Mouse (Mus musculus) heart, embryonic 14.5 days (tissue): ENCODE results near the gene Ankrd55. TPM values are rescaled to one million over a fixed set of nuclear protein-coding genes. Genes with fewer than 3 reads are reported as not detected.
A peak's percentile ranks its signal among the peaks of the same experiment; 100 is the strongest.
"Not testable (repeated sequence)": the region's sequence is repeated elsewhere in the genome, so short reads cannot be mapped to it uniquely, and the experiment has no call there.

ENCODE experiments used
- ATAC-seq: fragments of 200-750 bp; cut with Nextera tagmentation; 2 replicates; pipeline ENCODE4 v1.8.0; 2017; ENCODE audit warnings: low read depth, moderate TSS enrichment; ENCODE audit not compliant: insufficient number of reproducible peaks, insufficient read depth, low FRiP score
- H3K27ac ChIP-seq, 2 experiments: fragments of 200-500 bp in 1 of 2; fragments of 300-500 bp in 1 of 2; sonication (generic) in 1 of 2; replicated peaks in 1 of 2; 2 replicates each; pipeline ENCODE4 v1.5.1; 2012 to 2014; ENCODE audit warnings: low read depth in 2 of 2, low read length in 2 of 2, control low read depth in 1 of 2, mild to moderate bottlenecking in 1 of 2, mixed read lengths in 1 of 2; ENCODE audit not compliant: control insufficient read depth in 1 of 2, insufficient read depth in 1 of 2
- H3K27me3 ChIP-seq: fragments of 300-500 bp; sonication (generic); 2 replicates; pipeline ENCODE4 v1.6.1; 2014; ENCODE audit warnings: mild to moderate bottlenecking, low read length, control low read depth; ENCODE audit not compliant: control insufficient read depth, insufficient read depth
- H3K36me3 ChIP-seq: fragments of 300-500 bp; sonication (generic); 2 replicates; pipeline ENCODE4 v1.6.1; 2014; ENCODE audit warnings: mild to moderate bottlenecking, control low read depth, low read length, mixed read lengths; ENCODE audit not compliant: control insufficient read depth, insufficient read depth
- H3K4me1 ChIP-seq, 2 experiments: fragments of 200-500 bp in 1 of 2; fragments of 300-500 bp in 1 of 2; sonication (generic) in 1 of 2; 2 replicates each; pipeline ENCODE4 v1.6.1; 2012 to 2014; ENCODE audit warnings: low read length in 2 of 2, control low read depth in 1 of 2, mixed read lengths in 1 of 2; ENCODE audit not compliant: control insufficient read depth in 2 of 2, insufficient read depth in 2 of 2
- H3K4me2 ChIP-seq: fragments of 300-500 bp; sonication (generic); 2 replicates; pipeline ENCODE4 v1.6.1; 2014; ENCODE audit warnings: mild to moderate bottlenecking, low read length
- H3K4me3 ChIP-seq, 2 experiments: fragments of 200-500 bp in 1 of 2; fragments of 300-500 bp in 1 of 2; sonication (generic) in 1 of 2; 2 replicates each; pipeline ENCODE4 v1.5.1; 2012 to 2014; ENCODE audit warnings: low read length in 2 of 2, mild to moderate bottlenecking in 2 of 2, control low read depth in 1 of 2, low read depth in 1 of 2, moderate library complexity in 1 of 2; ENCODE audit not compliant: control insufficient read depth in 1 of 2, insufficient read depth in 1 of 2
- H3K9ac ChIP-seq: fragments of 300-500 bp; sonication (generic); 2 replicates; pipeline ENCODE4 v1.6.1; 2014; ENCODE audit warnings: mild to moderate bottlenecking, low read length
- H3K9me3 ChIP-seq: fragments of 300-500 bp; sonication (generic); 2 replicates; pipeline ENCODE4 v1.6.1; 2016; ENCODE audit warnings: low read length, control low read depth; ENCODE audit not compliant: control insufficient read depth
- WGBS: fragments of 180-500 bp; shearing (Covaris S2); extraction: QIAGEN DNeasy Blood & Tissue Kit; methylation state at CpG from one replicate; pipeline ENCODE4 v1.1.7; 2014; 5-methylcytosine and 5-hydroxymethylcytosine counted together
- polyA plus RNA-seq: library from polyadenylated mRNA; unstranded; fragments of >200 nt; fragmentation: Nextera tagmentation; extraction: Ambion mirVana; gene quantifications from 2 replicates; pipeline ENCODE4 v1.2.1, GENCODE M21; 2014

The Ankrd55 gene
- polyA plus RNA-seq, 1 experiment from 2014 or later = 0.08 TPM

- Histone ChIP-seq H3K27ac (no peak overlapping the region), H3K36me3 (no peaks in the 10 kb centered on the region), H3K4me2 (no peak overlapping the region), H3K4me3 (no peak overlapping the region), H3K9ac (no peak overlapping the region), H3K9me3 (no peaks in the 10 kb centered on the region), H3K4me1 (peaks cover 7 to 26% of the 10 kb centered on the region in 2 experiments), H3K27me3 (no peaks in the 10 kb centered on the region)
- WGBS = 72% methylated on average over 2 of the region's 2 CpGs
- no peak for ATAC-seq
These were observed 129.7 kb downstream of the Ankrd55 start for GRCm38 (mm10) chr13:112417861-112418423.

DNA sequence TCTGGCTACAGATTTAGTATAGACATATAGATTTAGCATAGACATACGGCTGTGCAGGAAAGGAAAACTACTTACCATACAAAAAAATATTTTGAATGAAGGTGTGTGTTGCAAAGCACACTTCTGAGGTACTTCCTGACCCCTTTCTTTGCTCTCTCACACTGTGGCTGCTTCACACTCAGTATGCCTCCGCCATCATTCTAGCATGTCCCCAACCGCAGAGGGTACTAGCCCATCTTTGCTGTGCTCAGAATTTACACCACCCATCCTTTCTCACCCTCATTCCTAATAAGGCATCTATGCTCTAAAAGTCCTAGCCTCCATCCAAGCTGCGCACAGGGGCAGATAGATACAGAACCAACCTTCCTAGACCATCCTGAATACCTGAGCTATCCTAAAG lies 130.3 kb downstream of the Ankrd55 start:
- peaks cover 7 to 26% of the 10 kb centered on the region in 2 experiments for H3K4me1 ChIP-seq
- H3K36me3 ChIP-seq = no peaks in the 10 kb centered on the region
- H3K4me3 ChIP-seq = no peak overlapping the region
- H3K27me3 ChIP-seq = no peaks in the 10 kb centered on the region
- H3K9me3 ChIP-seq = no peaks in the 10 kb centered on the region
- no peak overlapping the region for H3K4me2 ChIP-seq
- no peak overlapping the region for H3K9ac ChIP-seq
- WGBS = 91% methylated on average over 4 of the region's 4 CpGs
- ATAC-seq = no peak
- no peak overlapping the region for H3K27ac ChIP-seq

DNA sequence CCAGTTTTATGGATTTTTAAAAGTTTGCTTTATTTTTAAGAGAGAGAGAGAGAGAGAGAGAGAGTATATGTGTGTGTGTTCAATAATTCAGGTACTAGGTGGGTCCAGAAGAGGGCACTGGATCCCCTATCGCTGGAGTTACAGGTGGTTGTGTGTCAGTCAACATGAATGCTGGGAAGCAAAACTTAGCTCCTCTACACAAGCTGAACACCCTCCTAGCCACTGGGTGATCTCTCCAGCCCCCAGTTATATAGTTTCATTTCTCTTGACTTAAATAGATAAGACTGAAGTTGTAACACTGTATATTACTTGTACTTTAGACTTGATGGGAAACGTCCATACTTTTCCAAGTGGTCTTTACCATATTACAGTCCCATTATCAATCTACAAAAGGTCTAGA lies 136.0 kb downstream of the Ankrd55 start:
- Histone ChIP-seq H3K36me3 (no peaks in the 10 kb centered on the region), H3K27me3 (no peaks in the 10 kb centered on the region), H3K4me3 (no peak overlapping the region), H3K9ac (no peak overlapping the region), H3K4me1 (peaks cover 30 to 33% of the 10 kb centered on the region in 2 experiments), H3K9me3 (no peaks in the 10 kb centered on the region), H3K4me2 (peak overlapping the region; percentile 54), H3K27ac (peak overlapping the region; percentile 92 to 96)
- WGBS = 63% methylated on average over 2 of the region's 2 CpGs
- ATAC-seq = no peak

- peaks cover 30 to 33% of the 10 kb centered on the region in 2 experiments for H3K4me1 ChIP-seq
- H3K4me2 ChIP-seq = peak overlapping the region; percentile 54
- peak overlapping the region; percentile 92 to 96 for H3K27ac ChIP-seq
- no peaks in the 10 kb centered on the region for H3K27me3 ChIP-seq
- no peak for ATAC-seq
- H3K9ac ChIP-seq = peak overlapping the region; percentile 47
- H3K4me3 ChIP-seq = no peak overlapping the region
- WGBS = 23% methylated on average over 7 of the region's 7 CpGs
- H3K9me3 ChIP-seq = no peaks in the 10 kb centered on the region
- H3K36me3 ChIP-seq = no peaks in the 10 kb centered on the region
These were observed 136.4 kb downstream of the Ankrd55 start for GRCm38 (mm10) chr13:112424635-112425034.

DNA sequence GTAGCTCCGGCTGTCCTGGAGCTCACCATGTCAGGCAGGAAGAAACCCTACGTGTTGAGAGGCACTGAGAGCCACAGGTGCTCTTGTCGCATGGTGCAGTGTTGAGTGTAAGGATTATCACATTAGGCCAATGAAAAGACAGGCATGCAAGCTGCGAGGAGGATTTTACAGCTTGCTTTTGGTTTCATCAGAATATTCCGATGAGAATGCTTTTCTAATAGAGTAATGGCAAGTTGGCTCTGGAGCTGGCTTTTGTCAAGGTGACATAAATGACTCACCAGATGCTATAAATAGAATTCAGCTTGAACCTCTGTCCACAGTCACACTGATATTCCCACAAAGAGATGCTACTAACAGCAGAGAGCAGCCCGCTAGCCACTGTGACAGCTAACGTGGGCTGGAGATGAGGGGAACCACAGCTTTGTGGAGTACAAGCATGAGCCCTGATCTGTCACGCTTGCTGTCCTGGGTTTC lies 137.0 kb downstream of the Ankrd55 start:
- no peaks in the 10 kb centered on the region for H3K36me3 ChIP-seq
- H3K9me3 ChIP-seq = no peaks in the 10 kb centered on the region
- H3K4me3 ChIP-seq = peak overlapping the region in 1 of 2 experiments; percentile 9; a peak in 1 of 4 replicates
- WGBS = 9% methylated on average over 8 of the region's 8 CpGs
- H3K4me2 ChIP-seq = peak overlapping the region; percentile 54
- H3K9ac ChIP-seq = peak overlapping the region; percentile 47
- no peaks in the 10 kb centered on the region for H3K27me3 ChIP-seq
- peak overlapping the region; percentile 92 to 96 for H3K27ac ChIP-seq
- ATAC-seq = peak; percentile 71
- H3K4me1 ChIP-seq = peaks cover 30 to 33% of the 10 kb centered on the region in 2 experiments

GRCm38 (mm10) chr13:112426265-112427135 lies 138.2 kb downstream of the Ankrd55 start:
- H3K27ac ChIP-seq = peak overlapping the region; percentile 92 to 96
- peak overlapping the region; percentile 36 for H3K9ac ChIP-seq
- no peak overlapping the region for H3K4me2 ChIP-seq
- WGBS = 25% methylated on average over 13 of the region's 13 CpGs
- peak; percentile 22; the same call in 1 of the 2 replicates for ATAC-seq
- no peaks in the 10 kb centered on the region for H3K36me3 ChIP-seq
- no peaks in the 10 kb centered on the region for H3K9me3 ChIP-seq
- no peak overlapping the region for H3K4me3 ChIP-seq
- H3K27me3 ChIP-seq = no peaks in the 10 kb centered on the region
- H3K4me1 ChIP-seq = peaks cover 30 to 33% of the 10 kb centered on the region in 2 experiments

- not testable (repeated sequence) for H3K27ac ChIP-seq, H3K9me3 ChIP-seq, H3K27me3 ChIP-seq, H3K9ac ChIP-seq, H3K4me2 ChIP-seq, ATAC-seq, H3K4me3 ChIP-seq, H3K36me3 ChIP-seq
- H3K4me1 ChIP-seq = peaks cover 28 to 30% of the 10 kb centered on the region in 2 experiments
- 86% methylated on average over 4 of the region's 4 CpGs for WGBS
These were observed 138.9 kb downstream of the Ankrd55 start for GRCm38 (mm10) chr13:112427136-112427470.
